In the genomic region with DNA sequence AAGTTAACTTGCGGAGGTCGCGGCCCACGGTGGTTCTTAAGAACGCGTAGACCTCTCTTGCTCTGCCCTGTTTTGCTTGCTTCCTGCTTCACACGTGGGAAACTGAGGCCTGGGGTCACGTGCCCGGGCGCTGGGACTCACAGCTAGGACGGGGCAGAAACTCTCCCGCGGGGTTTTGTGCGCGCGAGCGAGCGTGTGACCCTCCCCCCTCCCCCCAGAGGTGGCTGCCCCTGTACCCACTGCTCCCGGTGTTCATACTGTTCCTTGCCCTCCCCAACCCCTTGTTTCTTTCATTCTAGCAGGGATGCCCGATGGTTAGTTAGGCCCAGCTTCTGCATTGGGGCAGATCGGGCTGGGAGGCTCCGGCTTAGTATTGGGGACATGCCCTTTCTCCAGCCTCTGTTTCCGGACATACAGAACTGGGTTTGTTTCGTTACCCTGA, we compare ENCODE assay signal across 9 mouse cellular contexts. TPM values are rescaled to one million over a fixed set of nuclear protein-coding genes. Genes with fewer than 3 reads are reported as not detected.
DNase-seq lines count a peak whose midpoint lies in the region; ATAC-seq lines count a peak whose summit lies in the region.
"Had no signal": no experiment of that assay in that cellular context is flagged by ENCODE, and none has a peak within 500 bp of the region (broad histone marks: within the 10 kb centered on the region; RNA-seq: fewer than 3 reads in every experiment).

No protein-coding gene starts in this region.

- peaks cover 42% of the 10 kb centered on the region for H3K4me1 ChIP-seq in heart, embryonic 12.5 days (replicated peaks)
- H3K4me1 ChIP-seq in hindbrain, embryonic 10.5 days (replicated peaks) = peaks cover 81% of the 10 kb centered on the region

- no peaks in the 10 kb centered on the region for H3K9me3 ChIP-seq in heart, embryonic 12.5 days (replicated peaks)
- no peaks in the 10 kb centered on the region for H3K9me3 ChIP-seq in hindbrain, embryonic 10.5 days

- peak overlapping the region; percentile 69 for H3K4me3 ChIP-seq in heart, embryonic 12.5 days
- peak overlapping the region; percentile 78 for H3K4me3 ChIP-seq in hindbrain, embryonic 10.5 days

- peak overlapping the region; percentile 83 for H3K4me2 ChIP-seq in heart, embryonic 12.5 days

- peak overlapping the region; percentile 80 for H3K9ac ChIP-seq in heart, embryonic 12.5 days

- H3K27ac ChIP-seq in heart, embryonic 12.5 days (ENCODE audit: poor library complexity, severe bottlenecking) = peak overlapping the region; percentile 66; the same call in 1 of the 2 replicates
- H3K27ac ChIP-seq in hindbrain, embryonic 10.5 days = peak overlapping the region; percentile 90

- ATAC-seq in heart, embryonic 12.5 days (ENCODE audit: insufficient number of reproducible peaks, low FRiP score) = peak; percentile 9; the same call in 1 of the 2 replicates

- H3K36me3 ChIP-seq in heart, embryonic 12.5 days = no peaks in the 10 kb centered on the region
- no peaks in the 10 kb centered on the region for H3K36me3 ChIP-seq in hindbrain, embryonic 10.5 days

- no peak for DNase-seq in heart, adult 8-10 months (ENCODE audit: low spot score)
- peak; percentile 87 for DNase-seq in R1 (ENCODE audit: low read depth, low spot score)
- no peak for DNase-seq in hindbrain, embryonic 10.5 days (ENCODE audit: low spot score)
- DNase-seq in mesoderm, embryonic 11.5 days (ENCODE audit: low read depth, low spot score) = peak; percentile 53
- DNase-seq in layer of hippocampus, postnatal 10 days (ENCODE audit: low spot score in 2 of 2) = no peak
- DNase-seq in cerebellum, postnatal 10 days = no peak
- DNase-seq in adrenal gland, adult 2 months = no peak

- WGBS in heart, embryonic 12.5 days = under 1% methylated on average over 24 of the region's 24 CpGs
- under 1% methylated on average over 24 of the region's 24 CpGs for WGBS in hindbrain, embryonic 10.5 days

- peaks cover 4% of the 10 kb centered on the region; the same call in 1 of the 2 replicates for H3K27me3 ChIP-seq in heart, embryonic 12.5 days (replicated peaks)
- peaks cover 8% of the 10 kb centered on the region; the same call in 1 of the 2 replicates for H3K27me3 ChIP-seq in hindbrain, embryonic 10.5 days (ENCODE audit: insufficient read depth, poor library complexity, severe bottlenecking)
- H3K27me3 ChIP-seq: Patski had no signal

RNA-seq across cellular contexts. Expression of a gene that starts 0.4 kb away (rescaled TPM):
- 34.4 and 36.4 TPM in 2 replicates for polyA plus RNA-seq in heart, embryonic 12.5 days (2016; fragmentation: Nextera tagmentation; extraction: Ambion mirVana)
- total RNA-seq in heart, adult 8-10 months (2022) = 10 to 100 TPM; 32.2 to 47.1 (median 37.1) TPM
- polyA plus RNA-seq in hindbrain, embryonic 10.5 days (2016; fragmentation: Nextera tagmentation; extraction: Ambion mirVana) = 37.2 and 40.9 TPM in 2 replicates
- 10 to 100 TPM; 34.0 to 38.9 TPM for total RNA-seq in layer of hippocampus, postnatal 10 days (2021)
- total RNA-seq in adrenal gland, adult 2 months (2021) = 100 to 1,000 TPM; 154 to 322 TPM
- 222 and 270 TPM in 2 replicates for polyA plus RNA-seq in adrenal gland, adult 2 months (2012; rRNA removed)

RNA-seq across cellular contexts. Expression of a gene that starts 21.3 kb away (rescaled TPM):
- polyA plus RNA-seq in heart, embryonic 12.5 days (2016; fragmentation: Nextera tagmentation; extraction: Ambion mirVana) = 0.46 and 0.67 TPM in 2 replicates
- 1 to 10 TPM; 2.0 to 3.4 (median 2.7) TPM for total RNA-seq in heart, adult 8-10 months (2022)
- 0.19 and 0.42 TPM in 2 replicates for polyA plus RNA-seq in hindbrain, embryonic 10.5 days (2016; fragmentation: Nextera tagmentation; extraction: Ambion mirVana)
- 10 to 100 TPM; 11.3 to 12.4 TPM for total RNA-seq in layer of hippocampus, postnatal 10 days (2021)
- total RNA-seq in adrenal gland, adult 2 months (2021) = 1 to 10 TPM; 2.9 to 3.2 TPM
- polyA plus RNA-seq in adrenal gland, adult 2 months (2012; rRNA removed) = 5.3 and 6.7 TPM in 2 replicates
- polyA plus RNA-seq: Patski had no signal

RNA-seq across cellular contexts. Expression of a gene that starts 24.6 kb away (rescaled TPM):
- 0.57 and 0.64 TPM in 2 replicates for polyA plus RNA-seq in heart, embryonic 12.5 days (2016; fragmentation: Nextera tagmentation; extraction: Ambion mirVana)
- 10 to 100 TPM in 1 of 4 experiments, 1 to 10 TPM in 3; 7.6 to 10.4 (median 8.5) TPM for total RNA-seq in heart, adult 8-10 months (2022)
- 0.35 and 1.4 TPM in 2 replicates for polyA plus RNA-seq in hindbrain, embryonic 10.5 days (2016; fragmentation: Nextera tagmentation; extraction: Ambion mirVana)
- 1 to 10 TPM in 1 of 2 experiments, under 1 TPM in 1; 0.94 to 2.4 TPM for total RNA-seq in layer of hippocampus, postnatal 10 days (2021)
- 10 to 100 TPM; 70.5 to 74.9 TPM for total RNA-seq in adrenal gland, adult 2 months (2021)
- polyA plus RNA-seq in adrenal gland, adult 2 months (2012; rRNA removed) = 58.4 and 91.5 TPM in 2 replicates
- polyA plus RNA-seq: Patski had no signal

RNA-seq across cellular contexts. Expression of a gene that starts 49.2 kb away (rescaled TPM):
- polyA plus RNA-seq in heart, embryonic 12.5 days (2016; fragmentation: Nextera tagmentation; extraction: Ambion mirVana) = 21.6 and 22.3 TPM in 2 replicates
- total RNA-seq in heart, adult 8-10 months (2022) = 10 to 100 TPM; 17.0 to 19.1 (median 18.4) TPM
- polyA plus RNA-seq in hindbrain, embryonic 10.5 days (2016; fragmentation: Nextera tagmentation; extraction: Ambion mirVana) = 39.9 and 43.7 TPM in 2 replicates
- 10 to 100 TPM; 30.9 to 33.4 TPM for total RNA-seq in layer of hippocampus, postnatal 10 days (2021)
- 10 to 100 TPM; 30.3 to 38.7 TPM for total RNA-seq in adrenal gland, adult 2 months (2021)
- polyA plus RNA-seq in adrenal gland, adult 2 months (2012; rRNA removed) = 36.6 and 38.1 TPM in 2 replicates

Comparison
In these comparisons a context has a peak if more than half of its experiments do, and no peak if none do; other contexts are left out.
1. DNase-seq: peak in R1 (single experiment) and mesoderm, embryonic 11.5 days (single experiment); none in heart, adult 8-10 months (single experiment), hindbrain, embryonic 10.5 days (single experiment), layer of hippocampus, postnatal 10 days (0 of 2), cerebellum, postnatal 10 days (0 of 2) and adrenal gland, adult 2 months (single experiment).
2. RNA of a gene that starts 24.6 kb away (total RNA-seq): 70.5 to 74.9 TPM in adrenal gland, adult 2 months; 7.6 to 10.4 TPM in heart, adult 8-10 months and 0.94 to 2.4 TPM in layer of hippocampus, postnatal 10 days; every median in the first group is over 4 times any median in the second.